Mouse (Mus musculus) limb, embryonic 11.5 days (tissue): Measurements from ENCODE around the gene Slc25a33. TPM values are rescaled to one million over a fixed set of nuclear protein-coding genes. Genes with fewer than 3 reads are reported as not detected.
A peak's percentile ranks its signal among the peaks of the same experiment; 100 is the strongest.

ENCODE experiments used
- ATAC-seq: fragments of 200-750 bp; cut with Nextera tagmentation; 2 replicates; pipeline ENCODE4 v1.8.0; 2017; ENCODE audit warnings: low read depth; ENCODE audit not compliant: insufficient number of reproducible peaks, low FRiP score, low TSS enrichment
- DNase-seq: peaks from one replicate; pipeline ENCODE4 v3.0.0-alpha.2; 2015; ENCODE audit warnings: low spot score
- H3K27ac ChIP-seq: fragments of 300-500 bp; sonication (generic); replicated peaks from 2 replicates; pipeline ENCODE4 v1.5.1; 2014; ENCODE audit warnings: low read depth, mild to moderate bottlenecking, low read length
- H3K27me3 ChIP-seq: fragments of 300-500 bp; sonication (generic); 2 replicates; pipeline ENCODE4 v1.6.1; 2014; ENCODE audit warnings: mild to moderate bottlenecking, low read length, mixed read lengths; ENCODE audit not compliant: control insufficient read depth, insufficient read depth
- H3K36me3 ChIP-seq: fragments of 300-500 bp; sonication (generic); 2 replicates; pipeline ENCODE4 v1.6.1; 2014; ENCODE audit warnings: mild to moderate bottlenecking, low read length, moderate library complexity, mixed read lengths; ENCODE audit not compliant: control insufficient read depth, insufficient read depth
- H3K4me1 ChIP-seq: fragments of 300-500 bp; sonication (generic); 2 replicates; pipeline ENCODE4 v1.6.1; 2014; ENCODE audit warnings: low read length, mixed read lengths; ENCODE audit not compliant: control insufficient read depth, insufficient read depth
- H3K4me2 ChIP-seq: fragments of 300-500 bp; sonication (generic); 2 replicates; pipeline ENCODE4 v1.6.1; 2014; ENCODE audit warnings: low read depth, mild to moderate bottlenecking, moderate library complexity; ENCODE audit not compliant: severe bottlenecking
- H3K4me3 ChIP-seq: fragments of 300-500 bp; sonication (generic); 2 replicates; pipeline ENCODE4 v1.5.1; 2014; ENCODE audit warnings: low read depth, low read length
- H3K9ac ChIP-seq: fragments of 300-500 bp; sonication (generic); 2 replicates; pipeline ENCODE4 v1.6.1; 2014; ENCODE audit warnings: mild to moderate bottlenecking, low read length
- H3K9me3 ChIP-seq: fragments of 300-500 bp; sonication (generic); 2 replicates; pipeline ENCODE4 v1.6.1; 2016; ENCODE audit warnings: low read length; ENCODE audit not compliant: control insufficient read depth
- WGBS: fragments of 180-500 bp; shearing (Covaris S2); extraction: QIAGEN DNeasy Blood & Tissue Kit; methylation state at CpG from one replicate; pipeline ENCODE4 v1.1.7; 2014; 5-methylcytosine and 5-hydroxymethylcytosine counted together
- polyA plus RNA-seq: library from polyadenylated mRNA; unstranded; fragments of >200 nt; fragmentation: Nextera tagmentation; extraction: Ambion mirVana; gene quantifications from 2 replicates; pipeline ENCODE4 v1.2.1, GENCODE M21; 2014

Slc25a33 gene
- polyA plus RNA-seq, 1 experiment from 2014 or later = 28.9 TPM

DNA sequence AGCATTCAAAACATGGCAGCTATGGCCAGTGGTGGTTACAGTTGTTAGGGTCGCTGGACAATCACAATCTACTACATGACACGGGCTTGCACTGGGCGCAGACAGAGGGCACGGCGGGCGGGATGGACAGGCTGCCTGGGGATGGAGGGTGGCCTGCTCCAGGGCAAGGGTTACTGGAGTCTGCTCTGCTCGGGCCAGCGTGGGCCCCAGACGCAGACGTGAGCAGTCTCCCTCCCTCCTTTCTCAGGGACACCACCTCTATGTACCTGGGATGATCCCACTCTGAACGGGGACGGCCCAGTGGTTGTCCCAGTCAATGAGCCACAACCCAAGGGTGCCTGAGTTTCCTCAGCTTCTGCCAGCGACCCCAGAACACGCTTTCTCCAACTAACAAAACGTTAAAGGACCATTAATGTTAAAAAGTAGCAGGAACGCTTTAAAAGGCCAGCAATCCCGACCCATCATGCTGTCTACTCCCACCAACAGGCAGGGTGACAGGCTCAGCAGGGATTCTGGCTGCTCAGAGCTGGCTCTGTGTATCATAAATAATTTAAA, 49.1 kb downstream of the Slc25a33 start:
- DNase-seq (no peak), ATAC-seq (no peak)
- no peaks in the 10 kb centered on the region for H3K9me3 ChIP-seq
- H3K36me3 ChIP-seq = peaks cover 28% of the 10 kb centered on the region
- H3K27ac ChIP-seq = no peak overlapping the region
- no peak overlapping the region for H3K4me2 ChIP-seq
- no peaks in the 10 kb centered on the region for H3K4me1 ChIP-seq
- H3K9ac ChIP-seq = no peak overlapping the region
- 90% methylated on average over 17 of the region's 17 CpGs for WGBS
- no peaks in the 10 kb centered on the region for H3K27me3 ChIP-seq
- no peak overlapping the region for H3K4me3 ChIP-seq

GRCm38 (mm10) chr4:149723855-149724731, 50.0 kb downstream of the Slc25a33 start:
- no peak overlapping the region for H3K27ac ChIP-seq
- H3K9ac ChIP-seq = no peak overlapping the region
- ATAC-seq (no peak), DNase-seq (peak; percentile 69)
- WGBS = 86% methylated on average over 17 of the region's 17 CpGs
- H3K36me3 ChIP-seq = peaks cover 30% of the 10 kb centered on the region
- no peak overlapping the region for H3K4me3 ChIP-seq
- no peaks in the 10 kb centered on the region for H3K27me3 ChIP-seq
- no peaks in the 10 kb centered on the region for H3K9me3 ChIP-seq
- H3K4me1 ChIP-seq = no peaks in the 10 kb centered on the region
- no peak overlapping the region for H3K4me2 ChIP-seq

DNA sequence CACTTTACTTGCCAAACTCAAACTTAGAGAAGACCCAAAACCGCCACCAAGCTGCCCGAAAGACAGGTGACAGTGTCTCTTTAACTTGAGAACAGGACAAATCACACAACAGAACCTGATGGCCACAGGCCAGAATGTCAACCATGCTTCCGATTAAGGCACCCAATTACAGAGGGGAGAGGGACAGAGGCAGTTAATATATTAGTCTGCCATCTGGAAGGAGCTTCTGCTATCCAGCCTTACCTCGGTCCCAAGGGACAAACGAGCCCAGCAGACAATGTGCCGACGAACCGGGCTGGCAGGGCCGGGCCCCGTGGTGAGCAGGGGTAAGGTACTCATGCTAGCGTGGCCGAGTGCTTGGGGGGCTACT, 51.1 kb downstream of the Slc25a33 start:
- Histone ChIP-seq H3K4me3 (no peak overlapping the region), H3K36me3 (peaks cover 38% of the 10 kb centered on the region), H3K9ac (no peak overlapping the region), H3K4me2 (no peak overlapping the region), H3K4me1 (no peaks in the 10 kb centered on the region), H3K9me3 (no peaks in the 10 kb centered on the region), H3K27me3 (no peaks in the 10 kb centered on the region), H3K27ac (no peak overlapping the region)
- no peak for DNase-seq
- ATAC-seq = no peak
- WGBS = 91% methylated on average over 12 of the region's 12 CpGs

GRCm38 (mm10) chr4:149722104-149723020, 51.7 kb downstream of the Slc25a33 start:
- Histone ChIP-seq H3K9ac (no peak overlapping the region), H3K27ac (no peak overlapping the region), H3K4me2 (no peak overlapping the region), H3K9me3 (no peaks in the 10 kb centered on the region), H3K4me3 (no peak overlapping the region), H3K27me3 (no peaks in the 10 kb centered on the region), H3K36me3 (peaks cover 36% of the 10 kb centered on the region; the same call in 1 of the 2 replicates), H3K4me1 (no peaks in the 10 kb centered on the region)
- 89% methylated on average over 24 of the region's 24 CpGs for WGBS
- ATAC-seq = no peak
- no peak for DNase-seq

GRCm38 (mm10) chr4:149721163-149721562, 52.9 kb downstream of the Slc25a33 start:
- H3K36me3 ChIP-seq = peaks cover 27% of the 10 kb centered on the region; the same call in 1 of the 2 replicates
- H3K9me3 ChIP-seq = no peaks in the 10 kb centered on the region
- H3K4me2 ChIP-seq = no peak overlapping the region
- no peak overlapping the region for H3K4me3 ChIP-seq
- DNase-seq (no peak), ATAC-seq (no peak)
- no peak overlapping the region for H3K9ac ChIP-seq
- no peaks in the 10 kb centered on the region for H3K4me1 ChIP-seq
- no peaks in the 10 kb centered on the region for H3K27me3 ChIP-seq
- 87% methylated on average over 8 of the region's 8 CpGs for WGBS
- no peak overlapping the region for H3K27ac ChIP-seq

GRCm38 (mm10) chr4:149719686-149720085, 54.4 kb downstream of the Slc25a33 start:
- no peaks in the 10 kb centered on the region for H3K9me3 ChIP-seq
- H3K4me3 ChIP-seq = no peak overlapping the region
- no peak overlapping the region for H3K27ac ChIP-seq
- no peak overlapping the region for H3K9ac ChIP-seq
- no peak for ATAC-seq
- no peaks in the 10 kb centered on the region for H3K27me3 ChIP-seq
- no peaks in the 10 kb centered on the region for H3K4me1 ChIP-seq
- no peak overlapping the region for H3K4me2 ChIP-seq
- WGBS = 89% methylated on average over 6 of the region's 6 CpGs
- DNase-seq = peak; percentile 63
- H3K36me3 ChIP-seq = peaks cover 27% of the 10 kb centered on the region

GRCm38 (mm10) chr4:149714542-149714941, 59.5 kb downstream of the Slc25a33 start:
- WGBS = 78% methylated on average over 3 of the region's 3 CpGs
- Histone ChIP-seq H3K9me3 (no peaks in the 10 kb centered on the region), H3K4me3 (no peak overlapping the region), H3K27me3 (no peaks in the 10 kb centered on the region), H3K9ac (no peak overlapping the region), H3K36me3 (peaks cover 28% of the 10 kb centered on the region), H3K27ac (no peak overlapping the region), H3K4me1 (no peaks in the 10 kb centered on the region), H3K4me2 (no peak overlapping the region)
- DNase-seq = no peak
- ATAC-seq = no peak

DNA sequence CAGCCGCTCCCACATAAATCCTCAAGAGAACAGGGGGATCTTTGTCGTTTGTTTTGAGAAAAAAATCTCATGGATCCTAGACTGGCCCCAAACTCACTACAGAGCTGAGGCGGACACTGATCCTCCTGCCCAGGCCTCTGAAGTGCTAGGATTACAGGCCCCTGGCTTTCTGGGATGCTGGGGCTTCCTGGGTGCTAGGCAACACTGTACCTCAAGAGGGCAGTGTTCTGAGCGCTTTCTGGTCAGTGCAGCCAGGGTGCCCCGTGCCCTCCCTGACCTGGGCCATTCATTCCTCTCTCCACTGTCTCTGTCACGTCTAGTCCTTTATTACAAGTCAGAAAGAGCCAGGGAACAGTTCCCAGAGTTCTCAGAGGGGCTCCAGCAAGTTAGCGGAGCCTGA, 62.1 kb downstream of the Slc25a33 start:
- no peak overlapping the region for H3K9ac ChIP-seq
- DNase-seq (peak; percentile 75), ATAC-seq (no peak)
- H3K4me1 ChIP-seq = no peaks in the 10 kb centered on the region
- no peak overlapping the region for H3K4me2 ChIP-seq
- H3K27ac ChIP-seq = no peak overlapping the region
- no peaks in the 10 kb centered on the region for H3K27me3 ChIP-seq
- 22% methylated on average over 7 of the region's 7 CpGs for whole genome bisulfite sequencing
- peaks cover 10% of the 10 kb centered on the region for H3K36me3 ChIP-seq
- H3K4me3 ChIP-seq = no peak overlapping the region
- no peaks in the 10 kb centered on the region for H3K9me3 ChIP-seq
